Mouse (Mus musculus): ENCODE data around the gene Rab6b. TPM values are rescaled to one million over a fixed set of nuclear protein-coding genes. Genes with fewer than 3 reads are reported as not detected.

Gene Rab6b
- total RNA-seq, 1 experiment from 2014 or later, result 3.5 TPM

- ATAC-seq (replicated peaks in 1 of 2; ENCODE audit: insufficient read depth in 1 of 2, low FRiP score in 2 of 2, low TSS enrichment in 1 of 2, low read depth in 1 of 2, poor library complexity in 2 of 2, severe bottlenecking in 2 of 2), result no peak
Observed at GRCm38 (mm10) chr9:103213631-103214030, 102.0 kb downstream of the Rab6b start.

DNA sequence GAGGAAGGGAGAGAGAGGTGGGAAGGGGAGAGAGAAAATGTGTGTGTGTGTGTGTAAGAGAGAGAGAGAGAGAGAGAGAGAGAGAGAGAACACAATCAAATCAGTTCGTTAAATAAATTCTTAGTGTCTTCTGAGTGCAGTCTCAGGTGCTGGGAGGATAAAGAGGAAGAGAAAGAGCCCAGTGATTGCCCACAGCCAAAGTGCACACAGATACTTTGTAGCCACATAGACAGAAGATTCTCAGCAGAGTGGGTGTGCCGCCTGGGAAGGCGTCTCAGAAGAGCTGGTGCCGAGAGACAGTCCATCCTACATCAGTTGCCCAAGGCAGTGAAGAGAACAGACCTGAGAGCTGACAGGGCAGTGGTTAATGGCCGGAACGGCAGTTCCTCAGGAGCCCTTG lies 102.7 kb downstream of the Rab6b start:
- no peak for ATAC-seq (replicated peaks in 1 of 2; ENCODE audit: insufficient read depth in 1 of 2, low FRiP score in 2 of 2, low TSS enrichment in 1 of 2, low read depth in 1 of 2, poor library complexity in 2 of 2, severe bottlenecking in 2 of 2)

GRCm38 (mm10) chr9:103224721-103225120 lies 113.1 kb downstream of the Rab6b start:
- no peak for ATAC-seq (replicated peaks in 1 of 2; ENCODE audit: insufficient read depth in 1 of 2, low FRiP score in 2 of 2, low TSS enrichment in 1 of 2, low read depth in 1 of 2, poor library complexity in 2 of 2, severe bottlenecking in 2 of 2)

GRCm38 (mm10) chr9:103225464-103225863 lies 113.9 kb downstream of the Rab6b start:
- ATAC-seq (replicated peaks in 1 of 2; ENCODE audit: insufficient read depth in 1 of 2, low FRiP score in 2 of 2, low TSS enrichment in 1 of 2, low read depth in 1 of 2, poor library complexity in 2 of 2, severe bottlenecking in 2 of 2), result peak; percentile 40 to 61; a peak in 3 of 4 replicates

DNA sequence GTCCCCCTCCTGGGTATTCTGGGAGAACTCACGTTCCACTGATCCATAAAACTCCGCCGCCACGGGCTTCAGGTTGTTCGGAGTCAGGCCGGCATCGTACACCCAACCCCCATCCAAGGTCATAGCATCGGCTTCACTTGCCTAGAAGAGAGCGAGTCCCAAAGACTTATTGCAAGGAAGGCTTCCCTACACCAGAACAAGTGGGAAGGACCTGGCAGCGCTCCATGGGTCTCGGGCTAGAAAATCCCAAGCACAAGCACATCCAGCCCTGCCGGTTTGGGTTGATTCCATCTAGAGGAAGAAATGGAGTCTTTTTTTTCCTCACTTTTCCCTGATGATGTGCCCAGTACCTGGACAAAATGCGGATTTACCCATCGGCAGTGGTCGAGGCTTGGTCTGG lies 115.2 kb downstream of the Rab6b start:
- ATAC-seq (replicated peaks in 1 of 2; ENCODE audit: insufficient read depth in 1 of 2, low FRiP score in 2 of 2, low TSS enrichment in 1 of 2, low read depth in 1 of 2, poor library complexity in 2 of 2, severe bottlenecking in 2 of 2), result no peak

DNA sequence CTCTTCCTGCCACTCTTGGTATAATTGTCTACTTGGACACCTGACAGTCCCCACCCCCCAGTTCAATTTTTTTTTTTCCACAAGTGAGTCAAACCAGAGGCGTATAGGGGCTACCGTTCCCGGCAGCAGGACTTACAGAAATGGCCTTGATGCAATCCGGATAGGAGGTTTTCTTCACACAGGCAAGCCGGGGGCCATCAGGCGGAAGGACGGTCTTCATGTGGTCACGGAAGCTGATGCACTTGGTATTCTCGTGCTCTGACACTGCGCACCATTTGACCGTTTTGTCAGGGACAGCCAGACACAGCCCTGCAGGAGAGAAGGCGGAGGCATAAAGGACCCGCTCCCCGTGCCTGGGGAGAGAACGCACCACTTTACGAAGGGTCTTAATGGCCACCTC lies 116.2 kb downstream of the Rab6b start:
- ATAC-seq (replicated peaks in 1 of 2; ENCODE audit: insufficient read depth in 1 of 2, low FRiP score in 2 of 2, low TSS enrichment in 1 of 2, low read depth in 1 of 2, poor library complexity in 2 of 2, severe bottlenecking in 2 of 2), result no peak

DNA sequence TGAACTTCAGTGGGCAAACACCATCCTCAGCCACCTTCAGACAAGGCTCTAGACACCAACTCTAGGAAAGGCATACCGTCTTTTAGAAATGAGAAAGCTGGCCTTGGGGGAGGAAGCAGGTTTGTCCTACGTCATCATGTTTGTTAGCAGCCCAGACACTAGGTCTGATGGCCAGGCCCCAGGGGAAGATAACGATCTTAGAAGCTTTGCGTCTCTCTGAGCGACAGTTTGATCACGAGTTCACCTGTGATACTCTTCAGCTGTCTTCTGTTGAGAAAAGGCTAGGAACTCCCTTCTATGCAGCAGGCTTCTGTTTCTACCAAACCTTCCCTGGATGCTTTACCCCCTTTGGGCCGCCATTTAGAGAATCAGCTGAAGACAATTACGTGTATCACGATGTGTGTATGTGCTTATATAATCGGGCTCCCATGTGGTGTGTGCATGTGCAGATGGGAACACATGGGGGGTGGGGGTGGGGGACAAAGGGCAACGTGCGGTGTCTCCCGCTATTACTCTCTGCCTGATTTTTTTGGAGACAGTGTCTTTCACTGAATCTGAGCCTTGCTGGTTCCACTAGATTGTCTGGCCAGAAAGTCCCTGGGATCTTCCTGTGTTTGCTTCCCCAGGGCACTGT lies 116.9 kb downstream of the Rab6b start:
- no peak for ATAC-seq (replicated peaks in 1 of 2; ENCODE audit: insufficient read depth in 1 of 2, low FRiP score in 2 of 2, low TSS enrichment in 1 of 2, low read depth in 1 of 2, poor library complexity in 2 of 2, severe bottlenecking in 2 of 2)

- ATAC-seq (replicated peaks in 1 of 2; ENCODE audit: insufficient read depth in 1 of 2, low FRiP score in 2 of 2, low TSS enrichment in 1 of 2, low read depth in 1 of 2, poor library complexity in 2 of 2, severe bottlenecking in 2 of 2), result no peak
Observed at GRCm38 (mm10) chr9:103229037-103229867, 117.7 kb downstream of the Rab6b start.

- ATAC-seq (replicated peaks in 1 of 2; ENCODE audit: insufficient read depth in 1 of 2, low FRiP score in 2 of 2, low TSS enrichment in 1 of 2, low read depth in 1 of 2, poor library complexity in 2 of 2, severe bottlenecking in 2 of 2), result peak; percentile 76 to 81
Observed at GRCm38 (mm10) chr9:103230151-103230951, 118.8 kb downstream of the Rab6b start, which contains the start of the genes Gm20425 and Trf. Gene Gm20425 (minus strand): TSS chr9:103230307. Gene Trf (minus strand): TSS chr9:103230444.

DNA sequence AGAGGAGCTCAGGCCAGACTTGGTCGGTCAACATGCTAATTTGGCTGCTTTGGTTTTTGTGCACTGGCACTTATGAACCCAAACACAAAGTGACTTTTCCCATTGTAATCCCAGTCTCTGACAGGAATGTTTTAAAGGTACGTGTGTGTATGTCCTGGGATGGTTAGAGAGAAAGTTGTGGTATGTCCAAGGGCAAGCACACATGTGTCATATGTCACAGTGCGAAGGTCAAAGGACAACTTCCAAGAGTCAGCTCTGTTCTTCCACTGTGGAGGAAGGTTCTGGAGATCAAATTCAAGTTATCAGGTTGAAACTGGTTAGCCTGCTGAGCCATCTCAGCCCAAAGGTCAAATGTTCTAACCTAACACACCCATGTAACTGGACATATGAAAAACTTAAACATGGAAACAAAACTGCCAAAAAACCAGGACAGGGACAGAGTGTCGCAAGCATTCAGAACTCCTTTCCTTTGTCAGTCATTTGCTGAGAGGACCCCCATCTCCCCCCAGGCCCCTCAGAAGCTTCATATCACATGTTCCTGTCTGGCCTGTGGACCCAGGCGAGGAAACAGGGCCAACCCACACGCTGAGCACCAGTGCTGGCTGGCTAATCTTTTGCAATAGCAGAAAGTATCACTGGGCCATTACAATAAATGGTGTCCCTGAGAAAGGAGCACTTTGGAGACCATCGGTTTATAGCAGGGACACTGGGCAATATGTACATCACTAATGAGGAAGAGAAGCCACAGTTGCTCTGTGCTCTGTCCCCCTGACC lies 120.8 kb downstream of the Rab6b start:
- ATAC-seq (replicated peaks in 1 of 2; ENCODE audit: insufficient read depth in 1 of 2, low FRiP score in 2 of 2, low TSS enrichment in 1 of 2, low read depth in 1 of 2, poor library complexity in 2 of 2, severe bottlenecking in 2 of 2), result no peak

DNA sequence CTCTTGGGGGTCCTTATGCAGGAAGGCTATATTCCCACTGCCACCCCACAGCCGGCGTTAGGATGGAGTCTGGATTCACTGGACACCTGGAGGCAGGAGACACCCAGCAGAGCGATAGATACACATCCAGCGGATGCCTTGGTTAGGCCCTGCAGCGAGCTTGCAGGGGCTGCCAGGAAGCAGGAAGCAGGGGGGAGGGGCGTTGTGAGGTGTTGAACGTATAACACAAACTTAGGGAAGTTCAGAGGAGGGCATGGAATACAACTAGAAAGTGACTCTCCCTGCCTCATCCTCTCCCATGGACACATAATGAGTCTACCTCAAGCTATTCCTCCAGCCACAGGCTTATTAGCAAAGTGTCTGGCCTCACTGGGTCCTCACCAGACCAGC lies 121.4 kb downstream of the Rab6b start:
- no peak for ATAC-seq (replicated peaks in 1 of 2; ENCODE audit: insufficient read depth in 1 of 2, low FRiP score in 2 of 2, low TSS enrichment in 1 of 2, low read depth in 1 of 2, poor library complexity in 2 of 2, severe bottlenecking in 2 of 2)

GRCm38 (mm10) chr9:103234059-103234458 lies 122.5 kb downstream of the Rab6b start:
- ATAC-seq (replicated peaks in 1 of 2; ENCODE audit: insufficient read depth in 1 of 2, low FRiP score in 2 of 2, low TSS enrichment in 1 of 2, low read depth in 1 of 2, poor library complexity in 2 of 2, severe bottlenecking in 2 of 2), result no peak

GRCm38 (mm10) chr9:103234565-103235165 lies 123.1 kb downstream of the Rab6b start:
- no peak for ATAC-seq (replicated peaks in 1 of 2; ENCODE audit: insufficient read depth in 1 of 2, low FRiP score in 2 of 2, low TSS enrichment in 1 of 2, low read depth in 1 of 2, poor library complexity in 2 of 2, severe bottlenecking in 2 of 2)

Other genes with a start within 250 kb of the Rab6b start
- 0.25 and 0.88 TPM in 2 replicates for gene Slco2a1, start 123.1 kb upstream of the Rab6b start, total RNA-seq (2017)
- 19.1 and 21.7 TPM in 2 replicates for gene Srprb, start 90.3 kb downstream of the Rab6b start, total RNA-seq (2017)
- not detected in 2 replicates for gene Gm20425, start 118.5 kb downstream of the Rab6b start, total RNA-seq (2017)
- 68.0 and 95.2 TPM in 2 replicates for gene Trf, start 118.7 kb downstream of the Rab6b start, total RNA-seq (2017)
- 1.8 TPM in 1 of 2 replicates, not detected in the other for gene 1300017J02Rik, start 193.3 kb downstream of the Rab6b start, total RNA-seq (2017)
- gene Topbp1, start 193.4 kb downstream of the Rab6b start, total RNA-seq (2017), result 187 and 235 TPM in 2 replicates